Mouse (Mus musculus) spleen, adult 2 months (tissue): ENCODE data around the gene Slf1. TPM values are rescaled to one million over a fixed set of nuclear protein-coding genes. Genes with fewer than 3 reads are reported as not detected.
A peak's percentile ranks its signal among the peaks of the same experiment; 100 is the strongest.

Experiments
- DNase-seq, 2 experiments: peaks; one replicate each; pipeline versions ENCODE4 v3.0.0 to v3.0.0-alpha.2; 2012 to 2021; ENCODE audit warnings: low spot score in 2 of 2, low read depth in 1 of 2
- H3K27ac ChIP-seq: fragments of 200-500 bp; 2 replicates; pipeline ENCODE4 v1.5.1; 2012; ENCODE audit warnings: low read length, inconsistent platforms; ENCODE audit not compliant: insufficient read depth
- H3K27me3 ChIP-seq: fragments of 200-500 bp; 2 replicates; pipeline ENCODE4 v1.6.1; 2012; ENCODE audit warnings: mild to moderate bottlenecking, moderate library complexity, low read length, inconsistent platforms; ENCODE audit not compliant: control insufficient read depth, insufficient read depth
- H3K36me3 ChIP-seq: fragments of 200-500 bp; 2 replicates; pipeline ENCODE4 v1.6.1; 2012; ENCODE audit warnings: mild to moderate bottlenecking, low read length, inconsistent platforms; ENCODE audit not compliant: control insufficient read depth, insufficient read depth
- H3K4me1 ChIP-seq: fragments of 200-500 bp; 2 replicates; pipeline ENCODE4 v1.6.1; 2011; ENCODE audit warnings: inconsistent platforms; ENCODE audit not compliant: control insufficient read depth, insufficient read depth, insufficient read length
- H3K4me3 ChIP-seq: fragments of 200-500 bp; 2 replicates; pipeline ENCODE4 v1.5.1; 2011; ENCODE audit warnings: mild to moderate bottlenecking, inconsistent platforms; ENCODE audit not compliant: insufficient read depth, insufficient read length; ENCODE audit errors: extremely low read depth
- CTCF ChIP-seq: fragments of 200-500 bp; IDR thresholded peaks from 2 replicates; pipeline ENCODE4 v1.5.1; 2011; ENCODE audit warnings: mild to moderate bottlenecking, inconsistent platforms; ENCODE audit not compliant: insufficient read depth, insufficient read length, insufficient replicate concordance; ENCODE audit errors: extremely low read depth
- POLR2A ChIP-seq: fragments of 200-500 bp; IDR thresholded peaks from 2 replicates; pipeline ENCODE4 v1.6.1; 2011; ENCODE audit warnings: low read depth, low read length, inconsistent platforms
- WGBS: fragments of 180-500 bp; shearing (Covaris S2); methylation state at CpG from one replicate; pipeline ENCODE4 v1.1.7; 2018; 5-methylcytosine and 5-hydroxymethylcytosine counted together
- polyA plus RNA-seq: library from polyadenylated mRNA; depleted of rRNA; stranded (reverse); fragments of >200 nt; gene quantifications from 2 replicates; pipeline ENCODE4 v1.2.3, GENCODE M21; 2012

Gene Slf1
- polyA plus RNA-seq, 1 experiment: 5.4 TPM

DNA sequence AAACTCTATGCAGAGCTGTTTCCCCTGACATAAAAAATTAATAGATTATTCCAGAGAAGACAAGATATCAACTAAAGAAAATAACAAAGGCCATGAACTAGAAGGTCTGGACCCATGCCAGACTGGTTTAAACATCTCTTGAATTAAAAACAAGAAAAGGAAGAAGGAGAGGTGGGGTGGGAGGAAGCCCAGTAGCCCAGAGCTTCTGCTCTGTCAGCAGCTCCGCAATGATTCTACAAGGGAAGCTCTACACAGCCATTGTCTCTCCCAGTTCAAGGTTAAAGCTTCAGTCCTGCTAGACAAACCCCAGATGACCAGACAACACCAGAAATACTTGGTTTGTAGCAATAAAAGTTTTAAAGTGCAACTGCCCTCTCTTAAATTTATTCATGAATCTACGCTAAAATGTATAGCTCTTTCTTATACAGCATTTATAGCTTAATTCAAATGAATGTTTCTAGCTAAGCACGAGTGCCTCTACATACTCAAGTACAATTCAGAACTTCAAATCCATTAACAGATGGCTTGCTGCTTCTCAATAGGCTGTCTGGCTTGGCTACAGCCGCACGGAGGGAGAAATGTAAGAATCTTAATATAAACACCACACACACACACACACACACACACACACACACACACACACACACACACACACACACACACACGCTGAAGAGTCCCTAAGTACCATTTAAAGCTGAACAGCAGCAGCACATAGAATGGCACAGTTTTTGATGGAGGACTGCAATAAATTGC, 87.9 kb downstream of the Slf1 start:
- no peak for DNase-seq
- H3K4me3 ChIP-seq: no peak overlapping the region
- H3K27ac ChIP-seq: no peak overlapping the region
- H3K4me1 ChIP-seq: no peaks in the 10 kb centered on the region
- H3K36me3 ChIP-seq: 0 out of 2 replicates have a peak, but pooled peaks cover 3% of the 10 kb centered on the region
- 92% methylated on average over 6 of the region's 6 CpGs for whole genome bisulfite sequencing
- H3K27me3 ChIP-seq: no peaks in the 10 kb centered on the region
- TF ChIP-seq CTCF (no peak), POLR2A (no peak)

DNA sequence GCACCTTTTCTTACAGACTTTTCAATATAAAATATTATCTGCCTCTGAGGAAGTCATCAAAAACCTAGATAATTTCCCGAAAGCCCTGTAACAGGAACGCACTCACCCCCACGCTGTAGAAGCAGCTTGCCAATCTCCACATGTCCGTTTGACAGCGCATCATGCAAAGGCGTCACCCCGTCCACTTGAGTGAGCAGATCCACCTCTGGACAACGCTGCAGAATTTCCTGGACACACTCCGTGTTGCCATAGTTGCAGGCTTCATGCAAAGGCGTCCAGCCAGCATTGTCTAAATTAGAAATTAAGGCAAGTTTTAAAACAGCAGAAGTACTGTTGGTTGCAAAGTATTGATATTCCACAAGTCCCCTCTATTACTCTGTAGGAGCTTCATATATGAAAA, 88.9 kb downstream of the Slf1 start:
- Histone ChIP-seq H3K4me3 (no peak overlapping the region), H3K27me3 (no peaks in the 10 kb centered on the region), H3K4me1 (no peaks in the 10 kb centered on the region), H3K36me3 (0 out of 2 replicates have a peak, but pooled peaks cover 2% of the 10 kb centered on the region), H3K27ac (no peak overlapping the region)
- TF ChIP-seq CTCF: no peak
- no peak for TF ChIP-seq POLR2A
- 92% methylated on average over 10 of the region's 10 CpGs for WGBS
- no peak for DNase-seq

DNA sequence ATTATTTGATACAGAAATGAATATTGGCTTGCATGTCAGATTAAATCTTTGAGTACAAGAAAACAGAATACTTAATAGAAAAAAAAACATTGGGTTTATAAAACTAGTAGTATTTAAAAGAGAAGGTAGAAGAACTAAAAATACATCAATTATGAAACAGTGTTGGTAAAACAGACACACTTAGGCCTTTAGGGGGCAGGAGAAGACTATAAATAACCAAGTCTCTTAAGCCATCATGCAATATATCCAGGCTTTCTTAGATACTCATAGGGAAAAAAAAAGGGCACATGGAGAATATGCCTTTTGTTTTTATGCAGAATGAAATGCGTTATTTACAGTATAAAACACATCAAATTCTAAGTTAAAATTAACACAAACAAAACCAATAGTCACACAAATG, 89.9 kb downstream of the Slf1 start:
- Histone ChIP-seq H3K27me3 (no peaks in the 10 kb centered on the region), H3K4me3 (no peak overlapping the region), H3K27ac (no peak overlapping the region), H3K36me3 (0 out of 2 replicates have a peak, but pooled peaks cover 2% of the 10 kb centered on the region), H3K4me1 (no peaks in the 10 kb centered on the region)
- TF ChIP-seq CTCF: no peak
- TF ChIP-seq POLR2A: no peak
- peak in 1 of 2 experiments; percentile 4 for DNase-seq
- WGBS: 95% methylated on average over 1 of the region's 1 CpGs

DNA sequence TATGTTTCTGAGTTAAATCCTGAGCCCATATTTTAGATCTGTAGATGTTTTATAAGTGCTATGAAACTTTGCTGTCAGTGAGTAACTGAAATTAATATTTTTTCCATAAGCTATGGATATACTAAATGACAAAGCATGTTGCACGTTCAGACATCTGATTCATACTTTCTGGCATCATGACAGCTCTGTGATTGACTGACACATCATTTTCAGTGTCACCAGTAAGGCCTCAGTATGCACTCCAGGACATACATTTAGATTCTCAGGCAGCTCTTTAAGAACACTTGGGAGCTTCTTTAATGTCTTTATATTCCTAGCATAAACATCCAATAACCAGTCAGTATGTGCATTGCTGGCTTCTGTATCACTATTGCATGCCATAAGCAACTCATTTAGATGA, 91.9 kb downstream of the Slf1 start:
- Histone ChIP-seq H3K4me3 (no peak overlapping the region), H3K4me1 (no peaks in the 10 kb centered on the region), H3K27me3 (no peaks in the 10 kb centered on the region), H3K27ac (no peak overlapping the region), H3K36me3 (0 out of 2 replicates have a peak, but pooled peaks cover 2% of the 10 kb centered on the region)
- DNase-seq: no peak
- TF ChIP-seq POLR2A (no peak), CTCF (no peak)
- 85% methylated on average over 1 of the region's 1 CpGs for WGBS

DNA sequence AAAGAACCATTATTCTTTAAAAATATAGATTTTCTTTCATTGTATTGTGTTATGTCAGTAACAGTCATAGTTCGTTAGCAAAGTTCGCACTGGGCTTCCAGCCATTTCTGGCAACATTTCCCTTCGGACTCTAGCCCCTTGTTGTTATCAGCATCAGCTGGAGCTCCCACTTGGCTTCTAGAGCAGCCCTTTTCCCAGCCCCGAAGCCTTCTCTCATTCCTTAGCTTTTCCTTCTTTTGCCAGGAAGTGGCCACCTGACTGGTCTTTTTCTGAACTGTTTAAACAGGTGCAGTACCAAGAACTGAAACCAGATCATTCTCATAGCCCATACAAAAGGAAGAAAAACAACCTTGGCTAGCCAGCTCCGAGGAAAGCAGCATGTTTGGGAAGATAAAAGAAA, 105.7 kb downstream of the Slf1 start:
- Histone ChIP-seq H3K27me3 (no peaks in the 10 kb centered on the region), H3K36me3 (no peaks in the 10 kb centered on the region), H3K4me3 (no peak overlapping the region), H3K27ac (no peak overlapping the region), H3K4me1 (no peaks in the 10 kb centered on the region)
- DNase-seq: no peak
- TF ChIP-seq POLR2A: no peak
- TF ChIP-seq CTCF: no peak
- WGBS: 84% methylated on average over 5 of the region's 5 CpGs

DNA sequence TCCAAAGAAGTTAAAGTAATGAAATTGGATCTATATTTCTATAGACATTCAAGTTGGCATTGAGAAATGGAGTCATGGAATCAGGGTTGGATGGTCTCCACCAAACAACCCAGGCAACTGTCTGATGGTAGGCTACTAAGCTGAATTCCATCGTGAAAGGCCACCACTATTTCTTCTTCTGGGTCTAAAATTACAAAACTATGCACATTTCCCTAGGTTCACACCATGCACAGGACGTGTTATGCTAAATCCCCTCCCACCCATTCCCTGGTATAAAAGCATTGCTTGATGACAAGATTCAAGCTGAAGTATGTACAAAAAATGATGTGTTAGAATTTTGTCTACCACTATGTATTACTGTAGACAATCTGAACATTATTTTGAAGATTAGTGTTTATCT, 116.4 kb downstream of the Slf1 start:
- 88% methylated on average over 2 of the region's 2 CpGs for WGBS
- H3K27me3 ChIP-seq: no peaks in the 10 kb centered on the region
- TF ChIP-seq CTCF (no peak), POLR2A (no peak)

DNA sequence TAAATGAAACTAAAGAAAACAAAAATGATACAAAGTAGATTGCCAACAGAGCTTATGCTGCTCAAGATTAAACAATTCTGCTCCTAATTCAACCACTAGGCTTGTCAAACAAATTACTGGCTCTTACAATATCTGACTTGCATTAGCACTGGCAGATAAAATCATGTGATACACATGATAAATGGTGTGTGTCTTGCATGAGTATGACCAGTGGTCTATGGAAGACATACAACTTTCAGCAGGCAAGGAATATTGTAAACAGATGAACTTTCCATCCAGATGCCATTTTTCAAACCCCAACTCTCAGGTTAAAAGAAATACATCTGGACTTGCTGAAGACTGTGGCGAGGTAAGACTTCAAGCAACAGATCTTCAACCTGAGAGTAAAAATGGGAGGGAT, 131.6 kb downstream of the Slf1 start:
- Histone ChIP-seq H3K4me1 (no peaks in the 10 kb centered on the region), H3K27me3 (no peaks in the 10 kb centered on the region), H3K4me3 (no peak overlapping the region), H3K27ac (no peak overlapping the region), H3K36me3 (no peaks in the 10 kb centered on the region)
- no peak for TF ChIP-seq CTCF
- TF ChIP-seq POLR2A: no peak
- DNase-seq: no peak
- 92% methylated on average over 1 of the region's 1 CpGs for WGBS

More for the DNA sequence above, 116.4 kb downstream of the Slf1 start:
- no peak for DNase-seq
- Histone ChIP-seq H3K27ac (no peak overlapping the region), H3K36me3 (no peaks in the 10 kb centered on the region), H3K4me1 (no peaks in the 10 kb centered on the region), H3K4me3 (no peak overlapping the region)
